Mouse (Mus musculus) kidney, adult 2 months (tissue): ENCODE measurements around the gene Zfp592.

Experiments used
- CTCF ChIP-seq: fragments of 200-500 bp; conservative IDR thresholded peaks from 2 replicates; pipeline ENCODE4 v1.5.1; 2011; ENCODE audit warnings: low read depth, mild to moderate bottlenecking, control low read depth, low read length, moderate library complexity, mixed read lengths; ENCODE audit not compliant: insufficient read depth, insufficient read length
- POLR2A ChIP-seq: fragments of 200-500 bp; IDR thresholded peaks from one replicate; pipeline ENCODE4 v1.6.1; 2011; ENCODE audit warnings: low read depth, low read length, control low read depth

GRCm38 (mm10) chr7:81066714-81067113, 73.2 kb downstream of the Zfp592 start:
- no peak for TF ChIP-seq POLR2A
- no peak for TF ChIP-seq CTCF
